Mouse (Mus musculus) common myeloid progenitor, adult 5-6 weeks (primary cell): ENCODE results near the gene Gnai3. TPM values are rescaled to one million over a fixed set of nuclear protein-coding genes. Genes with fewer than 3 reads are reported as not detected.

Source experiments
- ATAC-seq: replicated peaks from 2 replicates; pipeline ENCODE4 v1.8.0; 2016; ENCODE audit warnings: low read depth, mild to moderate bottlenecking, moderate TSS enrichment, inconsistent platforms; ENCODE audit not compliant: poor library complexity, severe bottlenecking
- total RNA-seq: library from RNA; stranded (forward); fragments of 200-1000, 187-1606 nt; gene quantifications from 2 replicates; pipeline ENCODE4 v1.2.3, GENCODE M21; 2017

The Gnai3 gene
- total RNA-seq, 1 experiment from 2014 or later = 122 TPM

- peak; percentile 43 for ATAC-seq
Observed at GRCm38 (mm10) chr3:108086470-108086979, 59.4 kb downstream of the Gnai3 start, which contains the start of gene Ampd2. Ampd2 (minus strand) TSS chr3:108086651.

GRCm38 (mm10) chr3:108085721-108086469, 60.1 kb downstream of the Gnai3 start:
- peak; percentile 37 for ATAC-seq

DNA sequence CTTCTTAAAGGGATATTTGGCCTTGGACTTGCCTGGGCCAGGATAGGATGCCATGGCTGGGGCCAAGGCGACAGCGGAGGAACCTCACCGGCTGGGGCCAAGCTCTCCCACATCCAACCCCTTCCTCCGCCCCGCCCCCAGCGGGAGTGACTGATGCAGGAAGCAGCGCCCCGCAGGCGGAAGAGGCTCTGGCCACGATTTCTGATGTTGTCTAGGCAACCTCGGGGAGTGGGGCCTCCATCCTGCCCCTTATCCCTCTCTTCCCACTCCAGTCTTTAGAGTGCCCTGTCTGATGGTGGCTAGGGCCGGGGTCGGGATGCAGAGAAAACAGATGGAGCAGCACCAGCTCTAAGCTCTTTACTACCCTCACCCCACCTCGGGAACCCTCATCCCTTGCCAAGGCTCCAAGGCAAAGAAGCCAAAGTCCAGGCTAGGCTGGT, 60.6 kb downstream of the Gnai3 start:
- peak; percentile 79 for ATAC-seq

DNA sequence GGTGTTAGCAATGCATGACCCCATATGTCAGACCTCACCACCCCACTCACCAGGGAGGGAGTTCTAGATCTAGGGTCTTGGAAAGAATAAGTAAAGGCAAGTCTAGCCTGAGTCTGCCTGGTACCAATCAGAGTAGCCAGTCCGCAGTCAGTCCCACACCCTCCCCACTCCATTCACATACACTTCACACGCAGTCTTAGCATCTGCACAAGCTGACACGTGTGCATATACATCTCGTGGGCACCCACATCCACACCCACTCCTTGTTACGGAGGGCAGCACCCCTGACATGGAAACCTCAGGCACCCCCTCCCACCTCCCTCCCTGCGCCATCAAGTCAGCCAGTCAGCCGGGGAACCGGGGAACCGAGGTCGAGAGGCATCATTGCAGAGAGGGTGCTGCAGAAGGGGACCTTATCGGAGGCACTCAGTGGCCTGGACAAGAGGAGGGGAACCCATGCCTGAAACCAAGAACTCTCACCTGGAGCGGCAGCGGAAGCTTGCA, 61.1 kb downstream of the Gnai3 start:
- no peak; the same call in 1 of the 2 replicates for ATAC-seq

GRCm38 (mm10) chr3:108083904-108084407, 62.0 kb downstream of the Gnai3 start:
- no peak for ATAC-seq

- no peak for ATAC-seq
Observed at GRCm38 (mm10) chr3:108083161-108083560, 62.8 kb downstream of the Gnai3 start.

DNA sequence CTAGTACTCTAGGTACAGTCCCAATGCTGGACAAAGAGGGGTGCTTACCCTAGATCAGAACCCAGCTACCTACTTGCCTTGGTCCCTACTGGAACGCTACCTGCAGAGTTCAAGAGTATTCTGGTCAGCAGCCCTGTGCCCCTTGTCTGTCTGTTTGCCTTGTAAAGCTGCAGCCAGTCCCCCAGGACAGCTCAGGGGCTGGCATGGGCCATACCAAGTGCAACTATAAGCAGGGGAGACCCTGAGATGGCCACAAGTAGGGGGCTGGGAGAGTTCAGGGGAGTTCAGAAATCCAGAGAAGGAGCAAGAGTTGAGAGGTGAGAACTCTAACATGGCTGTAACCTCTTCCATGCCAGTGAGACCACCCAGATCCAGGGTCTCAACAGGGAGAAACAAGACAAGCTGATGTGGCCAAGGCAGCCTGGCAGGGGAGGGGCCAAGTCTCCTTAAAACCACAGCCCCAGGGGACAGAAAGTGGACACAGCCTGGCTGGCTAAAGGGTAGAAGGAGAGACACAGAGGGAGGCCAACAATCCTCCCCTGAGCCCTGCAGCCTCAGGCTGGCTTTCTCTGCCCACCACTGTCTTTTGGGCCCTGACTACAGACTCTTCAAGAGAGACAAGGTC, 63.6 kb downstream of the Gnai3 start:
- no peak for ATAC-seq

- ATAC-seq = no peak
Observed at GRCm38 (mm10) chr3:108081681-108082080, 64.3 kb downstream of the Gnai3 start.

DNA sequence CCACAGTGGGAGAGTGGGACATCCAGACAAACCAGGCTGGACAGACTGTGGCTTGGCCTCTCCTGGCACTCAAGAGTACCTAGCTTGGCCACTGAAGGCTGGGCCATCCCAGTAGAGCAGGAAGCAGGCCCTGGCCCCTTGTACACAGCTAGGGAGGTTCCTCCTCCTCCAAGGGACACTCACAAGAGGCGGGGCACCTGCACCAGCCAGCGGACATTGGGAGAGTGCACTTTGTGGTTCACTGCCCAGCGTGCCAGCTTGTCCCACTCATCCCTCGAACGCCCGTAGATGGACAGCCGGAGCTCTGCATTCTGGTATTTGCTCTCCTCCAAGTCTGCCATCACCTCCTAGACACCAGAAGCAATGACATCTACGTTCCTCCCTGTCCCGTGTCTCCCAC, 69.1 kb downstream of the Gnai3 start:
- no peak for ATAC-seq

- ATAC-seq = no peak
Observed at GRCm38 (mm10) chr3:108072983-108073569, 72.9 kb downstream of the Gnai3 start.

DNA sequence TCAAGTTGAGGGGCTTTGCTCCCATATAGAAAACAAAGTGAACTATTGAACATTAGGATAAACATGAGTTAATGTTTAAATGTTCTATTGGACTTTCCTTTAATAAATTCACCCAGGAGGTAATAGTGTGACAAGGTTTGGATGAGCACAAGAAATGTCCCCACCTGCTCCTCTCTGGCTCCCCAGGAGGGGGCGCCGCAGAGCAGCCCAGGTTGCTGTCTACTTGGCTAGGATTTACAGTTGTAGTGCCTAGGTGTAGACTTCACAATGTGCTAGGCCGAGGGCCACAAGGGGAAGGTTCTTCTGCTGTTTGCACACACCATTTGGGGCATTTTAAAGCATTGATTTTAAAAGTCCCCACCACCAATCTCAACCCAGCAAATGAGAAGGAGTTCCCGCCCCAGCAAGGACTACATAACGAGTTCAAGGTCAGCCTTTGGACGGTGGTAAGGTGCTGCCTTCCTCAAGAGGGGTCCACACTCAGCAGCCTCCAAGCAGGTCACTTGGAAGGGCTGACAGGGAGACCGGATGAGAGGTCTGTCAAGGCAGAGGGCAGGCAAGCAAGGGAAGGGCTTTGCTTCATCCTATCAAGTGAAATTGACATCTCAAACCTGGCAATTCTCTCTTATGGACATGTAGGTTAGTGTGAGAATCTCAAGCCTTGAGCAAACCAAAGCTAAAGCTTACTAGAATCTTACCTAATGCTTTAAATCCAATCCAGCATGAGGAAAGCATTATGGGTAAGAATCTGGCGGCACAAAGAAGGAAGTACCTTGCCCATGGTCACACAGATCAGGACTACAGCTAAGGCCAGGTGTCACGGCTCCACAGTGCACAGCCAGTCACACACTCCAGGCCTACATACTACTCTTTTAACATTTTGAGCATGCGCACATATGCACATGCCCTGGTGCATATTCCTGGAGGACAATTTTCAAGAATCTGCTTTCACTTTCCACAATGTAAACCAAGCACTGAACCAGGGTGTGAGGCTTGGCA, 75.4 kb downstream of the Gnai3 start:
- peak; percentile 81 for ATAC-seq

DNA sequence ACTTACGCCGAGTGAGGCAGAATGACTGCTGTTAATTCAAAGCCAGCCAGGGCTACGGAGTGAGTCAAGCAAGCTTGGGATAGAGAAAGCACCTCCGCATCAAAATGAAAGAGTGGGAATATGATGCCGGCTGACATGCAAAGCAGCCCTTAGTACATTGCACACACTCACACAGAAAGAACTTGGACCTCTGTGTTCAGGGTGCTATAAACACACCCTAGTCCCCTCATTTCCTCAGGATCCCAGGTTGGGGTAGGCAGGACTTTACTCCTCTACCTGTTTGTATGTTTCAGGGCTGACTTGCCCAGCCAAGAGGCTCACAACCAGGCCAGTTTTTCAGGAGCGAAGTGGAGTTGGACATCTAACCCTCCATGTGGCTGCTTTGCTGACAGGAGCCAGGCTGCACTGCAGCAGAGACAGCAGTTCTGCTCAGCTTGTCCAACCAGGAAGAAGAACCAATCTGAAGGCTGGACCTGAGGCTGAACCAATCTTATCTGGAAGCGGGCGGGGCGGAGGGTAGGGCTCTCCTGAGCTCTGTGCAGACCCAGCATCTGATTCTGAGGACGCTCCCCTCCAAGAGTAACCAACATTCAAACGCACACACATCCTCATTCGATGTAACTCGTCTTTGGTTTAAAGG, 76.6 kb downstream of the Gnai3 start:
- ATAC-seq = peak; percentile 57

DNA sequence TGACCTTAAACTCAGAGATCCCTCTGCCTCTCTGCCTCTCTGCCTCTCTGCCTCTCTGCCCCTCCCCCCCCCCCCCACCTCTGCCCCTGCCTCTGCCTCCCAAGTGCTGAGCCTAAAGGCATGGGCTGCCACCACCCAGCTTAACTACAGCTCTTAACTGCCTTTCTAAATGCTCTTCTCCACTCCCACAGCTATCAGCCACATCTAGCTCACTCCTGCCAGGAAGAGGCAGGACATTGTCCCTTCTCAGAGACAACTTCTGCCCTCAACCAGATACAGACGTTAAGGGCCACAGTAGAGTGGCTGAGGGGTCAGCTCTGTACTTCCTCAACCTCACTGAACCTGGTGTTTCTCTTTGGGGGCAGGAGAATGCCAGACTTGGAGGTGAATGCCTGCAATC, 77.1 kb downstream of the Gnai3 start:
- no peak for ATAC-seq

- no peak for ATAC-seq
Observed at GRCm38 (mm10) chr3:108067370-108067934, 78.5 kb downstream of the Gnai3 start.

GRCm38 (mm10) chr3:108065551-108065950, 80.4 kb downstream of the Gnai3 start:
- ATAC-seq = no peak

DNA sequence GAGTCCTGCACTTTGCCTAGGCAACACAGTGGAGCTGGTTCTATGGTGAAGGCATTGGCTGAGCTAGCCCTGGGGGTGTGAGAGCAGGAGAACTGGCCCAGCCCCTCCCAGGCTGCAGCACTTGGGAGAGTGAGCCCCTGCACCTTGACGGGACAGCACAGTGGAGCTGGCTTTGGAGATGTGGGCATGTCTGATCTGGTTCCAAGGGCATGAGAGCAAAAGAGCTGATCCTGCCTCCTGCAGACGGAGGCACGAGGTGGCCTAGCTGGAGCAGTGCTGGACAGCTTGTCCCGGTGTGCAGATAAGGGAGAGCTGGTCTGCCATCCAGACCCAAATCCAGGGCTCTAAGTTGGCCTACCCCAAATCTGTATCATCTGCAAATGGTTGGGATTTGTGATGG, 81.3 kb downstream of the Gnai3 start:
- no peak for ATAC-seq

GRCm38 (mm10) chr3:108062648-108063047, 83.3 kb downstream of the Gnai3 start:
- no peak for ATAC-seq

DNA sequence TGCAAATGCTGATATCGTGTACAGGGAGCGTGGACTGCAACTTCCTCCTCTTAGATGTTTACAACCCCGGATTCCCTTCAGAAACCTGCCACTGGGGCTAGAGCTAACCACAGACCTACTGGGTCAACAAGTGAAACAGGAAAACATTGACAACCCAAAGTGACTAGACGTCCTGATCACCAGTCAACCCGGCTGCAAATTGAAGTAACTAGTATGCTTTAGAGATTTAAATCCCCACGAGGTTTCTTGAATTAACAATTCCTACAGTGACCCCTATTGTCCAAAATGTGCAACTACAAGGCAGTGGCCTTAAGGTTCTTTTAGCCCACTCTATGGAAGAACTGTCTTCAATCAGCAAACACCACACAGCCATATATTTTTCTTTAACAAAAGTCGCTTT, 84.5 kb downstream of the Gnai3 start:
- peak; percentile 82 for ATAC-seq
